Mouse (Mus musculus): ENCODE measurements around the gene Lingo3.

DNA sequence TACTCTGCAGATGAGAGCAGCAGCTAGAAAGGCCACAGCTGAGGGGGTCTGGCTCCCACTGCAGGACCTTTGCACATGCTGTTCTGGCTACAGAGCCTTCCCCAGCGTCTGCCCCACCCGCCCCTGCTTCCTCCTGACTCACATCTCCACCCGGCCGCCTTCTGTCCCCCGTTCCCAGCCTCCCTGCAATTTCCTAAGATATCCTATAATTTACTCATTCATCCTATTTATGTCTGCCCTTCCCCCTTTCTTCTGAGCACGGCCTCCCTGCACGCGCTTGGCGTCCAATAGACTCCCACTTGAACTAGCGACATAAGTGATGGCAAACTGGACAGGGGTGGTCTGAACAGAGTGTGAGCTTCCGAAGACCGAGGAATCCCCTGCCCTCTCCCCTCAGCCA, 1.9 kb upstream of the Lingo3 start:
- no peak for TF ChIP-seq GATA1 (IDR thresholded peaks at IDR 0.05; ENCODE audit: borderline replicate concordance, low read length)
- TF ChIP-seq FLI1 (IDR thresholded peaks at IDR 0.05; ENCODE audit: low read length), result no peak

All from megakaryocyte, embryonic 14.5 days (primary cell).